Mouse (Mus musculus): Measurements from ENCODE around the gene Spsb3. TPM values are rescaled to one million over a fixed set of nuclear protein-coding genes. Genes with fewer than 3 reads are reported as not detected.

Spsb3 gene
- polyA plus RNA-seq, 3 experiments from 2014 or later = 48.5 to 53.2 (median 49.1) TPM

Other genes with a start within 250 kb of the Spsb3 start
- gene Slc9a3r2, start 236.3 kb upstream of the Spsb3 start, polyA plus RNA-seq (2017; shearing (Covaris generic)) = not detected
- not detected for gene Npw, start 228.2 kb upstream of the Spsb3 start, polyA plus RNA-seq (2017; shearing (Covaris generic))
- gene Zfp598, start 217.0 kb upstream of the Spsb3 start, polyA plus RNA-seq (2017; shearing (Covaris generic)) = 1 to 10 TPM; 4.1 to 5.8 (median 5.4) TPM
- 1 to 10 TPM in 2 of 3 experiments, under 1 TPM in 1; 0.51 to 5.4 (median 1.7) TPM for gene Syngr3, start 196.7 kb upstream of the Spsb3 start, polyA plus RNA-seq (2017; shearing (Covaris generic))
- 10 to 100 TPM; 10.2 to 18.4 (median 13.1) TPM for gene Gfer, start 190.5 kb upstream of the Spsb3 start, polyA plus RNA-seq (2017; shearing (Covaris generic))
- 1 to 10 TPM; 1.8 to 3.5 (median 2.7) TPM for gene Noxo1, start 190.4 kb upstream of the Spsb3 start, polyA plus RNA-seq (2017; shearing (Covaris generic))
- 10 to 100 TPM; 29.5 to 55.4 (median 32.2) TPM for gene Tbl3, start 179.0 kb upstream of the Spsb3 start, polyA plus RNA-seq (2017; shearing (Covaris generic))
- not detected for gene Rnf151, start 168.6 kb upstream of the Spsb3 start, polyA plus RNA-seq (2017; shearing (Covaris generic))
- 100 to 1,000 TPM; 452 to 883 (median 453) TPM for gene Rps2, start 168.5 kb upstream of the Spsb3 start, polyA plus RNA-seq (2017; shearing (Covaris generic))
- gene Ndufb10, start 162.2 kb upstream of the Spsb3 start, polyA plus RNA-seq (2017; shearing (Covaris generic)) = 100 to 1,000 TPM; 234 to 249 (median 238) TPM
- gene Rpl3l, start 158.8 kb upstream of the Spsb3 start, polyA plus RNA-seq (2017; shearing (Covaris generic)) = not detected
- 10 to 100 TPM; 27.2 to 34.4 (median 28.6) TPM for gene Msrb1, start 150.0 kb upstream of the Spsb3 start, polyA plus RNA-seq (2017; shearing (Covaris generic))
- not detected for gene Hs3st6, start 133.7 kb upstream of the Spsb3 start, polyA plus RNA-seq (2017; shearing (Covaris generic))
- gene Meiob, start 82.4 kb upstream of the Spsb3 start, polyA plus RNA-seq (2017; shearing (Covaris generic)) = not detected
- 10 to 100 TPM; 24.3 to 30.5 (median 25.2) TPM for gene Hagh, start 46.5 kb upstream of the Spsb3 start, polyA plus RNA-seq (2017; shearing (Covaris generic))
- gene Fahd1, start 36.3 kb upstream of the Spsb3 start, polyA plus RNA-seq (2017; shearing (Covaris generic)) = 1 to 10 TPM; 1.4 to 2.3 (median 2.0) TPM
- not detected for gene Igfals, start 20.6 kb upstream of the Spsb3 start, polyA plus RNA-seq (2017; shearing (Covaris generic))
- 100 to 1,000 TPM in 1 of 3 experiments, 10 to 100 TPM in 2; 75.5 to 104 (median 88.6) TPM for gene Nubp2, start 294 bp upstream of the Spsb3 start, polyA plus RNA-seq (2017; shearing (Covaris generic))
- 10 to 100 TPM; 16.4 to 26.2 (median 26.1) TPM for gene Eme2, start 8.4 kb downstream of the Spsb3 start, polyA plus RNA-seq (2017; shearing (Covaris generic))
- 10 to 100 TPM; 68.7 to 85.6 (median 71.2) TPM for gene Mrps34, start 8.5 kb downstream of the Spsb3 start, polyA plus RNA-seq (2017; shearing (Covaris generic))
- 10 to 100 TPM; 39.8 to 50.7 (median 45.7) TPM for gene Nme3, start 9.9 kb downstream of the Spsb3 start, polyA plus RNA-seq (2017; shearing (Covaris generic))
- 10 to 100 TPM; 22.0 to 47.5 (median 34.9) TPM for gene Mapk8ip3, start 50.3 kb downstream of the Spsb3 start, polyA plus RNA-seq (2017; shearing (Covaris generic))
- gene Jpt2, start 74.0 kb downstream of the Spsb3 start, polyA plus RNA-seq (2017; shearing (Covaris generic)) = 10 to 100 TPM; 25.3 to 48.1 (median 32.1) TPM
- gene Cramp1l, start 129.1 kb downstream of the Spsb3 start, polyA plus RNA-seq (2017; shearing (Covaris generic)) = 10 to 100 TPM; 10.7 to 22.5 (median 17.2) TPM
- 10 to 100 TPM; 15.7 to 18.8 (median 17.2) TPM for gene Ift140, start 129.4 kb downstream of the Spsb3 start, polyA plus RNA-seq (2017; shearing (Covaris generic))
- under 1 TPM in 2 of 3 experiments, not detected in 1; 0.47 to 0.66 TPM for gene Tmem204, start 196.9 kb downstream of the Spsb3 start, polyA plus RNA-seq (2017; shearing (Covaris generic))
- 10 to 100 TPM; 13.5 to 33.6 (median 17.7) TPM for gene Telo2, start 229.3 kb downstream of the Spsb3 start, polyA plus RNA-seq (2017; shearing (Covaris generic))
- gene Ptx4, start 234.1 kb downstream of the Spsb3 start, polyA plus RNA-seq (2017; shearing (Covaris generic)) = not detected
- gene Clcn7, start 246.7 kb downstream of the Spsb3 start, polyA plus RNA-seq (2017; shearing (Covaris generic)) = 10 to 100 TPM; 16.6 to 27.4 (median 20.6) TPM

All from inflammation-experienced regulatory T-cells, adult 6 months (primary cell).